Mouse (Mus musculus) adipocyte (in vitro differentiated cells): ENCODE measurements at regions not wholly inside any gene's neighbourhood (a gene's known extent, or its start where the extent isn't known, plus 50 kb on each side); places are given as distances from the start of the nearest gene placed in this dataset.

Experiments
- DNase-seq: peaks from one replicate; pipeline ENCODE4 v3.0.0-alpha.2; 2016; ENCODE audit warnings: low spot score

- DNase-seq: no peak
Observed at GRCm38 (mm10) chr5:46092549-46092948, 235.1 kb upstream of the Lcorl start.

GRCm38 (mm10) chr5:46086885-46087284 is 229.5 kb upstream of the Lcorl start:
- DNase-seq: no peak

- DNase-seq: no peak
Observed at GRCm38 (mm10) chr5:46083293-46083692, 225.9 kb upstream of the Lcorl start.

GRCm38 (mm10) chr5:46073744-46074143 is 216.3 kb upstream of the Lcorl start:
- DNase-seq: no peak

GRCm38 (mm10) chr5:46073136-46073535 is 215.7 kb upstream of the Lcorl start:
- DNase-seq: no peak

GRCm38 (mm10) chr5:46059910-46060309 is 202.5 kb upstream of the Lcorl start:
- no peak for DNase-seq

GRCm38 (mm10) chr5:46054850-46055249 is 197.4 kb upstream of the Lcorl start:
- DNase-seq: no peak

GRCm38 (mm10) chr5:46042684-46043348 is 185.4 kb upstream of the Lcorl start:
- DNase-seq: no peak

GRCm38 (mm10) chr5:46033008-46033676 is 175.7 kb upstream of the Lcorl start:
- no peak for DNase-seq

- DNase-seq: no peak
Observed at GRCm38 (mm10) chr5:46032206-46032605, 174.8 kb upstream of the Lcorl start.

- no peak for DNase-seq
Observed at GRCm38 (mm10) chr5:46024138-46024537, 166.7 kb upstream of the Lcorl start.

- no peak for DNase-seq
Observed at GRCm38 (mm10) chr5:46023456-46023855, 166.0 kb upstream of the Lcorl start.

- DNase-seq: no peak
Observed at GRCm38 (mm10) chr5:46022047-46022422, 164.6 kb upstream of the Lcorl start.

GRCm38 (mm10) chr5:46021398-46022046 is 164.1 kb upstream of the Lcorl start:
- DNase-seq: no peak

GRCm38 (mm10) chr5:46020175-46020574 is 162.8 kb upstream of the Lcorl start:
- DNase-seq: no peak

GRCm38 (mm10) chr5:46007446-46007845 is 150.0 kb upstream of the Lcorl start:
- DNase-seq: no peak

- no peak for DNase-seq
Observed at GRCm38 (mm10) chr5:46006691-46007090, 149.3 kb upstream of the Lcorl start.

GRCm38 (mm10) chr5:46006228-46006627 is 148.8 kb upstream of the Lcorl start:
- no peak for DNase-seq

- DNase-seq: no peak
Observed at GRCm38 (mm10) chr5:46005631-46006030, 148.2 kb upstream of the Lcorl start.

GRCm38 (mm10) chr5:46002011-46002410 is 144.6 kb upstream of the Lcorl start:
- DNase-seq: peak; percentile 6

- no peak for DNase-seq
Observed at GRCm38 (mm10) chr5:45957766-45958165, 100.4 kb upstream of the Lcorl start.

- DNase-seq: no peak
Observed at GRCm38 (mm10) chr5:45943970-45944369, 86.6 kb upstream of the Lcorl start.

GRCm38 (mm10) chr5:45932970-45933369 is 75.6 kb upstream of the Lcorl start:
- no peak for DNase-seq
